Mouse (Mus musculus) cerebellum, postnatal 36 days (tissue): Measurements from ENCODE around the gene Fubp1.
"Not testable (repeated sequence)": the region's sequence is repeated elsewhere in the genome, so short reads cannot be mapped to it uniquely, and the experiment has no call there.

ENCODE experiments used
- DNase-seq, 2 experiments: peaks; one replicate each; pipeline ENCODE4 v3.0.0; 2021 to 2022; ENCODE audit warnings: mixed read lengths in 2 of 2

The Fubp1 gene

GRCm38 (mm10) chr3:152193635-152194097, 16.6 kb upstream of the Fubp1 start:
- peak; percentile 79 to 83 for DNase-seq

DNA sequence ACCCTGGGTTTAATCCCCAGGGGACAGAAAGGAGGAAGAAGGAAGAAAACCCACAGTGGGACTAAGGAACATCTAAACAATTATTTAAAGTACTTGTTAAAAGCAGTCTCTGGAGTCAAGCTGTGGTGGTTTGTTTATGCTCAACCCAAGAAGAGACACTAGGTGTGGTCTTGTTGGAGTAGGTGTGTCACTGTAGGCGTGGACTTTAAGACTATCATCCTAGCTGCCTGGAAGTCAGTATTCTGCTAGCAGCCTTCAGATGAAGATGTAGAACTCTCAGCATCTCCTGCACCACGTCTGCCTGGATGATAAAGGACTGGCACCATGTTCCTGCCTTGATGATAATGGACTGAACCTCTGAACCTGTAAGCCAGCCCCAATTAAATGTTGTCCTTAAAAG, 13.0 kb upstream of the Fubp1 start:
- not testable (repeated sequence) for DNase-seq

GRCm38 (mm10) chr3:152199125-152199524, 11.1 kb upstream of the Fubp1 start:
- no peak for DNase-seq

DNA sequence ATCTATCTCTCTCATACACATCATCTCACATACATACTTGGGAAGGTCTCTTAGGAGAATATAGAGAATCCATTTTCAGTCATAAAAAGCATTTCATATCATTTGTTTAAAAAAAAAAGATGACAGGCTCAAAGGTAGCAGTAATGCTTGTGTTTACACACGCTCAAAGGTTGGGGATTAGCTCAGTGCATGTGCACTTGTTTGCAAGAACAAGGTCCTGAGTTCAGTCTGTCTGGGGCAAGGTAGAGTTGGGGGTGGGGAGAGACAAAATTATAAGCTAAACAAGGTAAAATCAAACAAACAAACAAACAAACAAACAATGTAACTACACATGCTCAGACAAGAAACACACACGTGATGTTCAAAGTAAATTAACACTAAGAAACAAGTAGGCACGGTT, 9.0 kb upstream of the Fubp1 start:
- no peak for DNase-seq

DNA sequence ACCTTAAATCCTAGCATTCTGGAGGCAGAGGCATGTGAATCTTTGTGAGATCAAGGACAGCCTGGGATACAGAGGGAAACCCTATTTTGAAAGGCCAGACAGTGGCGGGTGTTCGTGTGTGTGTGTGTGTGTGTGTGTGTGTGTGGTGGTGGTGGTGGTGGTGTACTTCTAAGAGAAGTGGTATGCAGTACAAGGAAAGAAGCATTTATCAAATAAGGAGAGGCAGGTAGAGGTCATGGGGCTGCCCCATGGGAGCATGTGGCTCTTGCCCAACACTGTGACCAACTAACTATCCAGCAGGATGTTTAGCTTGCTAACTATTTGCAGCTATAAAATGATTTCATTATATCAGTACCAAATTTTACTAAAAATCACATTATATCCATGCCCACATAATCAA, 8.6 kb upstream of the Fubp1 start:
- no peak for DNase-seq

GRCm38 (mm10) chr3:152202942-152203341, 7.3 kb upstream of the Fubp1 start:
- no peak for DNase-seq

DNA sequence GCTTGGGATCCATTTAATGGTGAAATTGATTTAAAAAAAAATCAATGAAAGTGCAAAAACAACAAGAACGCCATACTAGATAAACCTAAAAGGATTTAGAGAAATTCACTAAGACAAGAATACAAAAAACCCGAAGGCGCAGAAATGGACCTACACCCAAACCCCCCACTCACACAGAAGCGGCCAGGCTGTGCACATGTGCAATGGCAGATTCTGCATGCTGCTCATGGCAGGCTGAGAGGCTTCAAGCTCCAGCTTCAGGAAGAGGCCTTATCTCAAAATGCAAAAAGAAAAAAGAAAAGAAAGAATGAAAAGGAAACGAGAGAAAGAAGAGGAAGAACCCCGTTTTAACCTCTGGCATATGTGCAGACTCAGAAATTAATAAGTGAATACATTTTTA, 6.8 kb upstream of the Fubp1 start:
- no peak for DNase-seq

GRCm38 (mm10) chr3:152203996-152204395, 6.2 kb upstream of the Fubp1 start:
- no peak for DNase-seq

- no peak for DNase-seq
Observed at GRCm38 (mm10) chr3:152204577-152204976, 5.6 kb upstream of the Fubp1 start.

- DNase-seq = no peak
Observed at GRCm38 (mm10) chr3:152207156-152207555, 3.1 kb upstream of the Fubp1 start.

GRCm38 (mm10) chr3:152208096-152208885, 1.9 kb upstream of the Fubp1 start:
- DNase-seq = no peak

- DNase-seq = no peak
Observed at GRCm38 (mm10) chr3:152209177-152209966, 850 bp upstream of the Fubp1 start.

DNA sequence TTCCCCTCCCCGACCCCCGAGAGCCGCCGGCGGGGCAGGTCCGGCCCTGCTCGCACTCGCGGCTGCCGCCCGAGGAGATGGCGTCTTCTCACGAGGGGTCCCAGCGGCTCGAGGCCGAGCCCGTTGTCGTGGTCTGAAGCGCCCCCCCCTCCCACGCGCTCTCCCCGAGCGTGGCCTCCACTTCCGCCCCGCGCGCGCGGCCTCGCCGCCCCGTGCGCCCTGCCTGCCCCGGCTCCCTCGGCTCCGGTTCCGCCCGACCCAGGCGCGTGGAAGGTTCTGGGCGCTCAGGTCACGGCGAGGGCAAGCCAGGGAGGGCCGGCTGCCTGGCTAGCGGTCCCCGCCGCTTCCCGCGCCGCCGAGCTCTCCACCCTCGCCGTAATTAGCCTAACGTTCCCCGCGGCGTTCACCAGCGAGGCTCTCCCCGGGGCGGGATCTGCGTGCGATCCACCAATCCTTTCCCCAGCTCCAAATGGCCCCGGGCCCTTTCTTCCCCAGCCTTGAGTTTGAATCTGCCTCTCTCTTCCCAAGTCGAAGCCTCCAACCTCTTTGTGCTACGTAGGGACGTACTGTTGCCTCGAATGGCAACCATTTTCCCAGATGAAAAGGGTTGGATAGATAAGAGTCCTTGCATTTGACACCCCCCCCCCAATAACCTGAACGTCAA, 638 bp downstream of the Fubp1 start:
- peak; percentile 61 to 66 for DNase-seq

- no peak for DNase-seq
Observed at GRCm38 (mm10) chr3:152211731-152212279, 1.6 kb downstream of the Fubp1 start.

GRCm38 (mm10) chr3:152213416-152213815, 3.2 kb downstream of the Fubp1 start:
- DNase-seq = no peak

- DNase-seq = no peak
Observed at GRCm38 (mm10) chr3:152224918-152225317, 14.7 kb downstream of the Fubp1 start.

DNA sequence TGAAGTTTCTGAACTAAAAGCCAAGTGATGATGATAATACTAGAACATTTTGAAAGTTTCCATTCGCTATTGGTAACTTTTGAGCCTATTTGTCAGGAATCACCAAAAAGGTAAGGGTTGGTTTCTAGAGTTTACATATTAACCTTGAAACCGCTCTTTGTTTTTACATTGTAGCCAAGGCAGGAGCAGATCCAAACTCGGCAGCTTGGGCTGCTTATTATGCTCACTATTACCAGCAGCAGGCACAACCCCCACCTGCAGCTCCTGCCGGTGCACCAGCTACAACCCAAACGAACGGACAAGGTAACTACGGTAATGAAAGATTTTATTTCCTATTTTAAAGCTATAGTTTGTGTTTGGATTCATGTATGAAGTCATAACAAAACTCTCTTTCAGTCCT, 15.7 kb downstream of the Fubp1 start:
- no peak for DNase-seq

GRCm38 (mm10) chr3:152228843-152229242, 18.6 kb downstream of the Fubp1 start:
- DNase-seq = no peak

DNA sequence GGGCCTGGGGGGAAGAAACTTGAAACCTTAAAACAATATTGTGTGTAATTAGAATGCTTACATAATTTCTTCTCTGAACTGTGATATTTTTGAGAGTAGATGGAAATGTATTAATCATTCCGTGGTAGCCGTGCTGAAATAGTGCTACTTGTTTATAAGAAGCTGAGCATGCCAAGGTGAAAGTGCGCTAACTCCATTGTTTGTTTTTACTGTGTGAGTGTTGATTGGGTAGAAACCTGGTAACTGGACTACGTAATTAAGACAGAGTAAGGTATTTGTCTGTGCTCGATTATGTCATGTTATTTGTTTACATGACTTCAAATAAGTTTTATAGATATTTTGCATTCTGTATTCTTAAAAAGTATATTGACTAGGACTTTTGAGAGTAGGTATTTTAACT, 19.0 kb downstream of the Fubp1 start:
- DNase-seq = no peak

DNA sequence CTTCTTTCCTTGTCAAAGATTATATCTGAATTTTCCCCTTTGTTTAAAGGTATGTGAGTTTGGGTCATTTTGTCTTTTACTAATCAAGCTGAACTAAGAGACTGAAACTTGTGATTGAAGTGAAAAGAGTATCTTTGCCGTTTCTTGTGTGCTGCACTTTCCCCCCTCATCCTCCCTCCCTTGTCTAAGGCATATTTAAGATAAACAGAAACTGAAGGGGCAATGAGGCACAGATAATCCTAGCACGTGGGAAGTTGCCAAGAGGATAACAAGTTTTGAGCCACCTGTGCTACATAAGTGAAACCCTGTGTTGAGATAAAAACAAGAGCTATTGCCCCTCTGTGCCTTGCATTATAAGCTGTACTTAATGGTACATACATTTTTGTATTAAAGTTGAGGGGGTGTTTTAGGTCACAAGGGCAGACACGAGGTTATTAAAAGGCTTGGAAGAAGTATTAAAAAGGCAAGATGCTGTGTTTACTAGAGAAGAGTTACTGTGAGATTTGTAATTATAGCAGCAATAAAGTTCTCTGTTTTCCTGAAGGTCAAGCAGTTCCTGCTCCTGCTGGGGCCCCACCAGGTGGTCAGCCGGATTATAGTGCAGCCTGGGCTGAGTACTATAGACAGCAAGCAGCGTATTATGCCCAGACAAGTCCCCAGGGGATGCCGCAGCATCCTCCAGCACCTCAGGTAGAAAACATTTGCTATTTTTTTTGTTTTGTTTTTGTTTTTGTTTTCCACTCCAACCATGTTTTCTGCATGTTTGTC, 21.3 kb downstream of the Fubp1 start:
- no peak for DNase-seq

- DNase-seq = no peak
Observed at GRCm38 (mm10) chr3:152235238-152235637, 25.0 kb downstream of the Fubp1 start.

DNA sequence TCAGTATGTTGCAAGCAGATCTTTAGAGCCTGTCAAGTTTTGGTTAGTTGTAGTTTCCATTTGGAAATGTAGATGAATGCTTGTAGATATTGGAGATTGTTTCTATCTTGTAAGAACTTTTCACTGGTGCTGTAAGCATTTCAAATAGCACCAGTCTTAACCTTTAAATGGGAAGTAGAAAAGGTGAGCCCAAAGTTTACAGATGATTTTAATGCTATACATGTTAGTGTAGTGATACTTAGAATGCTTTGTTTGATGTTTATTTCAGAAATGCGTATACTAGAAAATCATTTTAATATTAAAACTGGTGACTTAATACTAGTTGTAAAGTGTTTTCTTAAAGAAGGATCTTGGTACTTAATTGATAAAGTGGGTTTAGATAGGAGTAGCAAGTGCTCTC, 25.6 kb downstream of the Fubp1 start:
- DNase-seq = no peak
